Mouse (Mus musculus) c-Kit-positive CD71-positive TER-119-positive erythroid progenitor cells, embryonic 14.5 days (primary cell): Measurements from ENCODE around the gene H2-M10.2.

Source experiments
- DNase-seq: peaks from one replicate; pipeline ENCODE4 v3.0.0-alpha.2; 2013; ENCODE audit warnings: low spot score

H2-M10.2 gene

DNA sequence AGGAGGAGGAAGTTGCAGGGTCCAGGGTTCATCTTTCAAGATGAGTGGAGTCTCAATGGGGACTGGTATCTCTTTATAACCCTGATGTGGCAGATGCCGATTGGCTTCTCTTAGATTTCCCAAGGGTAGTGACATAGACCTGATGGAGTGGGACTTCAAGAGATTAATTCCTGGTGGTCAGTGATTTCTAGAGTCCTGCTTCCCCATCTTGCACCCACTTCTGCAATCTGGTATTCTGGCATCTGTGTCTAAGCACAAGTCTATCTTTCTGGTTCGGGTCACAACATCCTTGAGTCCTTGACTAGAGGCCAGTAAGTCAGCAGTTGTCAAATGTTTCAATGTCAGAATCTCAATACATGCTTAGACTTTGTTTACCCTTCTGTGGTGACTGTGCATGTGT, at the start of gene H2-M10.2:
H2-M10.2 (minus strand) TSS at position 101 of the 400 bp plus-strand sequence.
- no peak for DNase-seq

DNA sequence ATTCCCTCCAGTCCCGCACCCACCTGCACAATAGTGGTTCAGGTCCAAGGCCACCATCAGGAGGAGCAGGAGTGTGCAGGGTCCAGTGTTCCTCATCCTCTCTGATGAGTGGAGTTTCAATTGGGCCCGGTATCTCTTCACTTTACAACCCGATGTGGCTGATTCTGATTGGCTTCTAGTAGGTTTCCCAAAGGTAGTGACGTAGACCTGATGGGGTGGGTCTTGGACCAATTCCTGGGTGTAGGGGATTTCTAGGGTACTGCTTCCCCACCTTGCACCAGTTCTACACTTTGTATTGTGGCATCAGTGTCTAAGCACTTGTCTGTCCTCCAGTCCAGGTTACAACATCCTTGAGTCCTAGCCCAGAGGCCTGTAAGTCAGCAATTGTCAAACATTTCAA, 39.8 kb upstream of the H2-M10.2 start, which contains the start of gene H2-M10.1:
H2-M10.1 (minus strand) TSS at position 101 of the 400 bp plus-strand sequence.
- DNase-seq = no peak

DNA sequence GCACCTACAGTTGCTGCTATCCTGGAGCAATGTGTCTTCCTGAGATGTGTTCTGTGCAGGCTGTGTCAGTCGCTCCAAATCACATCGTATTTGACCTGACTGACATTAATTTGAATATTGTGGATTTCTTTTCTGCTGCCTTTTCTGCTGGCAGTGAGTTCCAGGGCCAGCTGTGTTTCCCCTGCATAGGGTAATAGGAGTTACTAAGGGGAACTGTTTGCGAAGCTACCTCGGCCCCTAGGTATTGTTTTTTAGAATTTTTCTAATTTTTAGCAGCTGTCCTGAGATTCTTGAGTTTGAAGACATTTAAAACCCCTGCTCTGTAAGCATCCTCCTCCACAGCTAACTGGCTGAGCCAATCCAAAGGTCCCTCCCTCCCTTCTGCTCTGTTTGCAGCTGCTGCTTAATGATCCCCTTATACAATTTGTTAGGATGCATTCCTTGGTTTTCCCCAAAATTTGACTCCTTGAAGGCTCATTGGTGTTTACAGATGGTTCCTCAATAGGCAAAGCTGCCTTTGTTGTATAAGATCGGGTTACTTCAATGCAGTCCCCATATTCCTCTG, 29.5 kb upstream of the H2-M10.2 start:
- no peak for DNase-seq

DNA sequence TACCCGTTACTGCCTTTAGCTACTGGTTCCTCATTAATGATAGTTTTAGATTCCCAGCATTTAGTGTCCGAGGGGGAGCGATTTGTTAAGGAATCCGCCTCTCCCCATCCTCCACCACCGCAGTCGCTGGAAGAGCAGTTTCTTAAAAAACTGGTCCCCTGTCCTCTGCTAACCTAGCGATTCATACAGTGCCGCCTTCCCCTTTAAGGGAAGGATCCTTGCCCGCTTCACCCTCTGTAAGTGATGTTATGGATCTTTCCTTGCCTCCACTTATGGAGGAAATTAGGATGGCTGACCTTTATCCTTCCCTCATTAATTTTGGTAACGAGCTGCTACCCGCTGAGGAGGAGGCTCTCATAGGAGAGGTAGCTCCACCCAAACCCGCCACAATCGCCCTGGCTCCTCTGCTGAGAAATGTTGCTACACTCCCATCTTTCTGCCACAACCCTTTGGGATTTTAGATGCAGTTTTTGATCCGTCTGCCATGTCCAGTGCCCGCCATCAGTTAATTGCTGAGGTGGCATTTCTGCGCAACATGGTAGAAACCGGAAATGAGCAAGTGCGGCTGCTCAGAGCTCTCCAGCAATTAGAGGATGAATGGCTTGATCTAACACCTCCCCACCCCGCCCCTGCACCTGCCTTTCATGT, 28.9 kb upstream of the H2-M10.2 start:
- DNase-seq = peak; percentile 11

DNA sequence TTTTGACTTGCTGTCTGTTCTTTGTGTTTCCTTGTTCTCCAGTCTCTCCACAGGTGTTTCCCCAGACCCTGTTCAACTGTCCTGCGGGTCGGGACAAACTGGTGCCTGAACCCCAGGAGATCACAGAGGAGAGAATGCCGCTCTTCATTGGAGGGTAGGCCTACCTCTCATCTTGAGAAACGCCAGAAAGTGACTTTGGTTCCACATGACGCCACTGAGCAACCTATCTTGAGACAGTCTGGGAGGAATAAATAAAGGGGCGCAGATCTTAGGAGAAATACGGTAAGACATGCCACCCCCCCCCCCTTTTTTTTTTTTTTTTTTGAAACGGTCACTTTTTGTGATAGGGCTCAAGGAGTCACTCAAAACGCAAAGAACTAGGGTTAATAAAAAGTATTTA, 28.2 kb upstream of the H2-M10.2 start:
- peak; percentile 0 for DNase-seq

DNA sequence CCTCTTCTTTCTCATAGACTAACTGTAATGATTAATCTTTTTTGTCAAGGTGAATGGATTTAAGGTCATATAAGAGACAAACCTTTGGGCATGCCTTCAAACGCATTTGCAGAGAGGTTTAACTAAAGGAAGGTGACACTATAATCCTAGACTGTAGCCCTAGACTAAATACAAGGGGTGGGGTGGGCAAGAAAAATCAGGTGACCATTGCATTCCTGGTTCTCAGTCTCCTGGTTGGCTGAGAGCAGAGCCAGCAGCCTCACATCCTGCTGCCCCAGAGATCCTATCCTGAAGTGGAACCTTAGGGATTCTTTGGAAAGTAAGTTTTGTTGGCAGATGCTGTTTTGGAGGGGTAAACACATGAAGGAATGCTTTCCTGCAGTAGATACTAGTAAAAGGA, 23.0 kb upstream of the H2-M10.2 start:
- DNase-seq = no peak

DNA sequence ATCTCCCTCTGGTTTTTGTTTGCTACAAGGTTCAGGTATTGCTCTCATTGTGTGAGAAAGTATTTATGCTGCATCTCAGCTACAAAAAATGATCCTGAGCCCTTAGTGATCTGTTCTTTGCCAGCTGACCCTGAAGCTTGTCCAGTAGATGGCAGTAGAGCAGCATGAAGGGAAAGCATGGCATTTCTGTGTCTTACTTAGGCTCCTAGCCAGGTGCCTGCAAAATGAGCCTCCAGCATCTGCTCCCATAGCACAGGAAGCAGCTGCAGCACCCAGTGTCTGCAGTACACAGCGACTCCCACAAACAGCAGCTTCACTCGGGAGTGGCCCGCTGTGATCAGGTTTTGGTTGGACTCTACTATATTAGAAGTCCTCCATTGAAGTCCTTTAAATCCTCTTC, 22.6 kb upstream of the H2-M10.2 start:
- DNase-seq = peak; percentile 21

DNA sequence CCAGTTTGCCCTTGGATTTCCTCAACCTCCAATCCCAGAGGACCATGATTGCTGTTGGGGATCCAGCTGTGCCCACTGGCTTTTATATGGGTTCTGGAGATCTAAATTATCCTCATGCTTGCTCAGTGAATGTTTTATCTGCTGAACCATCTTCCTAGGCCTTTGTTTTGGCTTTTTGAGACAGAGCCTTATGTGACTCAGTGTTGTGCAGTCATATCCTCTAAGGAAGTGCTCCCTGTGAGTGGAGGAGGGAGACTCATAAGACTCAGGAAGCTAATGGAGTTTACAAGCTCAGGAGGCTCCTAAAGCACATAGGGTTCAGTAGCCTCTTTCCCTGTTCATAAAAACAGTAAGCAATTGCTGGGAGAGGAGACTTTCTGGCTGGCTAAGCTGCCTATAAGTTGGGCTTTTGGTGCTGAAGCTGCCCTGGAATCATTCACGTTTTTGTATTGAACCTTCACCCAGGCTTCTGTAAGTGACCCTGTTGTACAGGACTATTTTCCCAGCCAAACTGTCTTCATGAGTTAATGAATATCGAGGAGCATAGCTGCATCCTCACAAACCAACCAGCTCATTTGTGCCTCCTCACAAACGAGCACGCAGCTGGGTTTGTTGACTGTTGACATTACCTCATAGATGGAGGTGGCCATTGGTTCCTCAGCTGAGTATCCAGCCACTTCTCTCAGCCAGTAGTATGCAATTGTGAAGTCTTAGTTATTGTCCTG, 4.6 kb downstream of the H2-M10.2 start:
- DNase-seq = no peak

DNA sequence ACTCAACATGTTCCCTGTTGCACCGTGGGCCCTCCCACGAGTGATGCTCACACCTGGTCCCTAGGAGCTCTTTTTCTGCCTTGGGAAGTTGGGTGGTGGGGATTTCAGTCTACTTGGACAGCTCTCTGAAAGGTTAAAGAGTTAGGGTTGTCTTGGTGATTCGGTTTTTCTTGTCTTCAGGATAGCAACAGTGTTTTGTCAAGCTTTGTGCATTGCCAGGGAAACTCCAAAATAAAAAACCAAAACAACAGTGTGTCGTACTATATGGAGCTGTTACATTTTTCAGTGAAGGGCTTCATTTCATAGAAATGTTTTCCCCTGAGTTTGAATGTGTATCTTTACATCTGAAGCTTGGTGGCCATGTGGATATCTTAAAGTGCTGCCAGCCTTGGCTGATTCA, 11.5 kb downstream of the H2-M10.2 start:
- DNase-seq = no peak

DNA sequence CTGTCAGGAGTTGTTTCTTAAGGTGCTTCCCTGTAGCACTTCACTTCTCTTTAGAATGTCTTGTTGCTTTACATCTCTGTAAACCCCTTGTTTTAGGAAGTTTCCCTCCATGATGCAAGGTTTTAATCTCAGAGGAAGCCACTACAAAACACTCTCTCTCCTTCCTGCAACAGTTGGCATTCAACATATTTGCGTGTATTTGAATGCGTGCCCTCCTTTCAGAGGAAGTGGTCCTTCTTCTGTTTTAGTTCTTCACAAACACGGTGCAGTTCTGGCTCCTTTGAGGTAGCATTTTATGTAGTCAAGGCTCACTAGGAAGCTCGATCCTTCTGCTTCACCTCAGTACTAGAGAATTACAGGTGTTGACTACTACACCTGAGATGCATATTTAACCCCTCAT, 12.5 kb downstream of the H2-M10.2 start:
- DNase-seq = no peak

DNA sequence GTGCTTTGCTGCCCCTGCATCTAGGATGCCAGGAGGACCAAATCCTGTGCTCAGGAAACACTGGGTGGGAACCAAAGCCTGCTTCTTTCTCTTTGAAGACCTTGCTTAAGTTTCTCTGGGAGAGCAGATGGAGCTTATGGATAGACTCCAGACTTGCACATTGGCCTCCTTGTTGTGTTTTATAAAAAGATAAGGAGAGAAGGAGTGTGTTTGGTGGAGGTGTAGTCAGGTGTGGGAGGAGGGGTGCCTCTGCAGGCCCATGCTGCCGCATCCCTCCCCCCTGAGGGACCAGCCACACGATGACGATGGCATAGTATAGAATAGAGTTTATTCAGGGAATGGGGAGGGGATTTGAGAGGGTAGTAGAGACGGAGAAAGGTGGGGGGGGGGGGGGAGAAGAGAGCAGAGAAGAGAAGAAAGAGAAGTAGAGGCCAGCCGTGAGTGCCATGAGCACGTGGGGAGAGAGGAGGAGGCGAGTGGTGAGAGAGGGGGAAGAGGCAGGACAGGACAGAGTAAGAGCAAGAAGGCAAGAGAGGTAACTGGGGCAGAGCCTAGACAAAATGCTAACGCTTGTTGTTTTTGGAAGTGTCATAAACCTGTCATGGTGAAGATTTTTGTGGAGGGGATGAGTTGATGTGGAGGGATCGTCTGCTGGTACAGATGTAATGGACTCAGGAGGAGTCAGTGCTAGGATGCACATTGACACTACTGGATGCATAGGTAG, 13.5 kb downstream of the H2-M10.2 start:
- no peak for DNase-seq

DNA sequence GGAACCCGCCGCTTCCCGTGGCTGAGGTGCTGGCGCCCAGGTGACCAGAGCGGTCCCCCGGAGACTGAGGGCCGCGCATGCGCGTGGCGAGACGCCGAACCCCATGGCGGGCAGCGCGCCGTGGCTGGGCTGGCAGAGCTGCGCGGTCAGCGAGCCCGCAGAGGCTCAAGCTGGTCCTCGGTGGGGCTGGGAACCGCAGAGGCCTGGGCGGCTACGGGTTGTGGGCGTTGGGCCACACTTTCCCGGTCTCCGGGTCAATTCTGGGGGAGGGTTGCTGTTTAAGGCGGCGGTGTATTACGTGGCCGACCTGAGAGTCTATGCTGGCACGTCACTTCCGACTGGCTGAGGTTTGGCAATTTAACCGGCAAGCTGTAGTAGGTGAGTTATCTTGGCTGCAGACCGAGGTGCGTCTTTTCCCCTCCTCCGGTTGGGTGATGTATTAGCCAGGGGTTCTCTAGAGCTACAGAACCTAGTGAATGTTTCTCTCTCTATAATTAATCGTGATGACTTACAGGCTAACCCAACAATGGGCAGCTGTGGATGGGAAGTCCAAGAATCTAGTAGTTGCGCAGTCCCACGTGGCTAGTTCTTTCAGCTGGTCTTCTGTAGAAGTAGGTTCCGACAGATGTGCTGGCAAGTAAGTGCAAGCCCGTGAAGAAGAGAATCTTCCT, 14.6 kb downstream of the H2-M10.2 start, which contains the start of gene Trim39:
Trim39 (minus strand) TSS at position 662 of the 671 bp plus-strand sequence.
- peak; percentile 80 for DNase-seq

DNA sequence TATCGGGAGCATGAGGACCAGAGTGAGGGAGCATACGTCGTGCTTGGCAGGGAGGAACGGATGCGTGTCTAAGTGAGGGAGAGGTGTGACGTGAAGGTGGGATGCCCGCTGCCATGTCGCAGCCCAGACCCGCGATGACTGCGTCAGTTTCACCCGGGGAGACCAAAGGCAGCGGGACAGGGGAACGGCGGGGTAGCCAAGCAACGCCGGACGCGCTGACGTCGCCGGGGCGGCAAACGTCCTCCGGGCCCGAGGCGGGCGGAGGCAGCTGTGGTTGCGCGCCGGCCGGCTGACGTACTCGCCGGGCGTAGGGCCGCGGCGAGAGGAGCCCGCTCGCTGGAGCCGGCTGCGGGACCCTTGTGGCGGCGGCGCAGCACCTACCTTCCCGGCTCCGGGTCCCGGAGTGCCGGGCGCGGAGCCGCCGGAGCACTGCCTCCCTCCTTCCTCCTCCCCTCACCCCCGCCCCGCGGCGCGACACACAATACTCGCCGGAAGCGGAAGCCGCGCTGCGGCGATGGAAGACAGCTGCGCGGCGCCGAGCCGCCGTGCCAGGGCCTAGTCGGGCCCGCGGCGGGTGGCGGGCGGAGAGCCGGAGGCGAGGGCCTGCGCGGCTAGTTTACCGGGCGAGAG, 15.2 kb downstream of the H2-M10.2 start:
- peak; percentile 66 for DNase-seq

DNA sequence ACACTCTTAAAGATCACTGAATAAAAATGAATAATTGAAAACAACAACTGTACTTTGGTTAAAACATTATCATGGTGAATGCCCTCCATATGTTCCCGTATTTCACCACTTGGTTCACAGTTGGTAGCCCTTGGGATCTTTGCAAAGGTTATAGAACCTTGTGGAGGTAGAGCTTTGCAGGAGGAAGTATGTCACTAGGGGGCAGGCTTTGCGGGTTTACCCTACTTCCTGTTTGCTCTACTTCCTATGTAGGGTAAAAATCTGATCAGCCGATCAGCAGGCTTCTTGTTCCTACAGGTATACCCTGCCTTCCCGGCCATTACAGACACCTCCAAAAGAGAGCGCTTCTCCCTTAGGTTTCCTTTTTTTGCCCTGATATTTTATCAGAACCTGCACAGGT, 20.5 kb downstream of the H2-M10.2 start:
- peak; percentile 23 for DNase-seq

DNA sequence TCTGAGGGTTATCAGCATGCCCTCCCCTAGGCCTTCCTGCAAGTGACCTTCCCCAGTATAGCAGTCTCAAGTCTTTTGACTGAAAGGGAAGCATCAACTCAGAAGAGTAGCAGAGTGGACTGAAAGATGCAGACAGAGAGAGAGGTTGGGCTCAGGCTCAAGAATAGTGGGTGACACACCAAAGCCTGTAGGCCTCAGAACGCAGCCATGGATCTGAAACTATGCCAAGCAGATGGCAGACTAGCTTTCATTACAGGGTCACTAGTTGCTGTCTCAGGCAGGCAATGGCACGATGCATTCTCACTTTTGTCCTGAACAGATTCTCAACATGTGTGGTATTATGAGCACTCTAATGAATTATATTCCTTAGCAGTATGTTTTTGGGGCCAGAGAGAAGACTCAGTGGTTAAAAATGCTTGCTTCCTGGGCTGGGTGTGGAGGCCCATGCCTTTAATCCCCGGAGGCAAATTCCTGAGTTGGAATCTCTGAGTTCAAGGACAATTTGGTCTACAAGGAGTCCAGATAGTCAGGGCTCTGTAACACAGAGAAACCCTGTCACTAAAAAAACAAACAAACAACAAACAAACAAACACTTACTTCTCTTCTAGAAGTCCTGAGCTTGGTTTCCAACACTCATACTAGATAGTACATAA, 21.9 kb downstream of the H2-M10.2 start:
- DNase-seq = no peak

DNA sequence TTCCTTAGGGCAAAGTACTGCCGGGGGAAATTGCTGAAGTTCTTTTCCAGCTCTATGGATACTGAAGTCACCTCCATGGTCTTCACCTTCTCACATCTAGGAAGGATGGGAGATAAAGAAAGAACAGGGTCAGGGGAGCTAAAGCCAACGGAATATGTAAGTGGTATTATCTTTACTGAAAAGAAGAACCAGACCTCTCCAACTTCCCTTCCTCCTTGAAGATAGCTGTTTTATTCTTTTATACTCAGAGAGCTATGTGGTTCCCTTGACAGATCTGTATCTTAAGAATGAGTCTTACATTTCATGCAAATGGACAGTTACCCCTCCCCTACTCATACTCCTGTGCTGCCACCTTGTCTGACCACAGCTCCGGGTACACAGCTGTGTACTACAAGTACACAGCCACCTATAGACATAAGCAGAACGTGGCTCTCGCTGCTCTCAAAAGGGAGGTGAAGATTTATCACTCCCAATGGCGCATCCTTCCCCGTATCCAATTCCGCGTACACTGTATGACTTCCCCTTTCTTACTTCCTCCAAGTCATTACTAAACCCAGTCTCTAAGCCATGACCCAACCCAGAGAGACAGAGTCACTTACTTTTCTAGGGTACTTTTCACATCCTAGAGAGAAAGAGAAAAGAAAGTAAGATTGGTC, 24.7 kb downstream of the H2-M10.2 start:
- no peak for DNase-seq

DNA sequence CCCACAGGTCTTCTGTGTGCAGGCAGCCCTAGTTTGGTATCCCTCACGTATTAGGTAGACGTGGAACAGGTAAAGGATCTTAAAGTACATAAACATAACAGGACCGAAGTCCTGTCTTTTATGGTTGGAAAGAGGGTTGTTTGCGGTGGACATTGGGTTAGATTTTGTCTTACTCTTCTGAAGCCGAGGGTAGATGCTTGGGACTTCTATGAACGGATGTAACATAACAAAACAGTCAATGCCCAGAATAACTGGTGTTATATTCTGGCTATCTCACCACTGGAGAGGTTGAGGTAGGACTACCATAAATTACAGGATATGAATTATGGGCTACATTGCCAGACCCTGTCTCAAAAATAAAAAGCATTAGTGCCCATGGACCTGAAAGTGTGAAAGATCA, 28.3 kb downstream of the H2-M10.2 start, which contains the start of gene Rpp21:
Rpp21 (minus strand) TSS at position 101 of the 400 bp plus-strand sequence.
- no peak for DNase-seq

DNA sequence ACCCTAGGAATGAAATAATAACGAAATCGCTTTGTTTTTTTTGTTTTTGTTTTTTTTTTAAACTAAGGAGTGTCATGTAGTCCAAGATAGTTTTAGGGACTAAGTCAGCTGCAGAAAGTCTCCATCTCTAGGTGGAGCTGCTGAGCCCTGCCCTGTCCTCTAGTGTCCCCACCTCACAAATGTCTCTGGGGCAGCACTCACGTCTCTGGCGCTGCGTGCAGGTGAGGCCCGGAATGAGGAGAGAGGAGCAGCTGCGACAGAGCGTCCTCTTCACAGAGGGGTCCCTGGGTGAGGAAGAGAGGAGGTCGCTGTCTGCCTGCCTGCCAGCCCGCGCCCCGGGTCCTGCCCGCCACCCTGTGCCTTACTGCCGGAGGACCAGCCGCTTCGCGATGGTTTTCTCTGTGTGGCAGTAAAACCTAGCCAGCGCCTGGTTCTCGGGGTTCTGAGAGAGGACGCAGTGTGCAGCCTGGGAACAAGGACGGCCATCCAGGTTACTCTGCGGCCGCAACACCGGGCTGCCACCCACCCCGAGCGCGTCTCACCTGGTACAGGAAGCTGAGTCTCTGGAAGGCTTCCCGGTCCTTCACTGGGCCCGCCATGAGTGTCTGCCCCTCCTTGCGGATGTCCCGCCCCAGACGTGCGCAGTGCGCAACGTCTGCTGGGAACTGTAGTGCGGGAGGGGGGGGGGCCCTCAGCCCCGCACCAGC, 28.9 kb downstream of the H2-M10.2 start:
- peak; percentile 60 for DNase-seq

DNA sequence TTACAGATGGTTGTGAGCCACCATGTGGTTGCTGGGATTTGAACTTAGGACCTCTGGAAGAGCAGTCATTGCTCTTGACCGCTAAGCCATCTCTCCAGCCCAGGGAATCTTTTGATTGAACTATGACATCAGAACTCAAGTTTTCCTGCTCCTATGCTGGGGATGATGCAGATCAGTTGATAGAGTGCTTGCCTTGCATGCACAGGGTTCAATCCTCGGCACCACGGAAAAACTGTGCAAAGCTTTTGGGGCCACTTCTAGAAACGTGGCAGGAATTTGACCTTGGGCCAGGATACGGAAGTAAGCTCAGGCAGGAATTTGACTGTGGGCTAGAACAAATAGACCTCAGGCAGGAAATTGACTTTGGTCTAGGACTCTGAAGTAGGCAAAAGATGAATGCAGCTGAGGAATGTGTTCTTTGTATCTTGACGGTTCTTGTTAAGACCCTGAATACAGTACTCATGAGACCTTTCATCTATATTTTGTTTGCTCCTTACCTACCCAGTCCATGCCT, 33.1 kb downstream of the H2-M10.2 start:
- no peak for DNase-seq
